Mouse (Mus musculus): ENCODE results near the gene Cntn3. TPM values are rescaled to one million over a fixed set of nuclear protein-coding genes. Genes with fewer than 3 reads are reported as not detected.

The Cntn3 gene
- polyA plus RNA-seq (2014; fragmentation: Illumina TruSeq; extraction: RNeasy Lipid Tissue Mini Kit (QIAGEN cat#74804); ENCODE audit: low read depth, low replicate concordance): 0.36 TPM

GRCm38 (mm10) chr6:102573001-102573400 lies at the start of gene Cntn3:
TSS of gene Cntn3 (minus strand) at chr6:102573101.

